Mouse (Mus musculus) testis, adult 2 months (tissue): ENCODE results near the gene H2-D1. TPM values are rescaled to one million over a fixed set of nuclear protein-coding genes. Genes with fewer than 3 reads are reported as not detected.
A peak's percentile ranks its signal among the peaks of the same experiment; 100 is the strongest.

ENCODE experiments used
- H3K27ac ChIP-seq: fragments of 200-500 bp; 2 replicates; pipeline ENCODE4 v1.5.1; 2012; ENCODE audit warnings: low read depth, low read length; ENCODE audit not compliant: control insufficient read depth, insufficient read depth
- H3K27me3 ChIP-seq: fragments of 200-500 bp; 2 replicates; pipeline ENCODE4 v1.6.1; 2012; ENCODE audit warnings: mild to moderate bottlenecking, low read length, moderate library complexity; ENCODE audit not compliant: control insufficient read depth, insufficient read depth
- H3K36me3 ChIP-seq: fragments of 200-500 bp; 2 replicates; pipeline ENCODE4 v1.6.1; 2012; ENCODE audit warnings: mild to moderate bottlenecking, low read length; ENCODE audit not compliant: control insufficient read depth, insufficient read depth
- H3K4me1 ChIP-seq: fragments of 200-500 bp; 2 replicates; pipeline ENCODE4 v1.6.1; 2012; ENCODE audit warnings: low read length; ENCODE audit not compliant: control insufficient read depth, insufficient read depth
- H3K4me3 ChIP-seq: fragments of 200-500 bp; 2 replicates; pipeline ENCODE4 v1.5.1; 2012; ENCODE audit warnings: low read depth, mild to moderate bottlenecking, low read length, moderate library complexity, mixed read lengths; ENCODE audit not compliant: control insufficient read depth
- CTCF ChIP-seq: fragments of 200-500 bp; IDR thresholded peaks from 2 replicates; pipeline ENCODE4 v1.5.1; 2012; ENCODE audit warnings: low read depth, mild to moderate bottlenecking, inconsistent platforms, low read length, moderate library complexity; ENCODE audit not compliant: control insufficient read depth, insufficient read depth, insufficient replicate concordance
- POLR2A ChIP-seq: fragments of 200-500 bp; IDR thresholded peaks from 2 replicates; pipeline ENCODE4 v1.6.1; 2012; ENCODE audit warnings: low read depth, mild to moderate bottlenecking, inconsistent platforms, low read length, moderate library complexity; ENCODE audit not compliant: control insufficient read depth
- polyA plus RNA-seq: library from polyadenylated mRNA; depleted of rRNA; stranded (reverse); fragments of >200 nt; gene quantifications from 2 replicates; pipeline ENCODE4 v1.2.3, GENCODE M21; 2012; rRNA removed

Gene H2-D1
- 29.6 and 31.4 TPM in 2 replicates for polyA plus RNA-seq

GRCm38 (mm10) chr17:35262664-35263522 lies at the start of gene H2-D1:
TSS of gene H2-D1 (plus strand) at chr17:35262730.
- TF ChIP-seq POLR2A (peak; percentile 51; the same call in 1 of the 2 replicates), CTCF (no peak)
- Histone ChIP-seq H3K4me3 (peak within 1 kb of the TSS; percentile 77), H3K36me3 (no peaks in the 10 kb centered on the region), H3K27me3 (no peaks in the 10 kb centered on the region), H3K4me1 (peaks cover 5% of the 10 kb centered on the region), H3K27ac (no peak within 1 kb of the TSS)

- H3K27me3 ChIP-seq = no peaks in the 10 kb centered on the region
- TF ChIP-seq POLR2A = no peak
- no peak for TF ChIP-seq CTCF
- H3K27ac ChIP-seq = no peak overlapping the region
- no peak overlapping the region for H3K4me3 ChIP-seq
- no peaks in the 10 kb centered on the region for H3K4me1 ChIP-seq
- no peaks in the 10 kb centered on the region for H3K36me3 ChIP-seq
Observed at GRCm38 (mm10) chr17:35213071-35213470, 49.5 kb upstream of the H2-D1 start.

GRCm38 (mm10) chr17:35218516-35219193 lies 43.9 kb upstream of the H2-D1 start:
- Histone ChIP-seq H3K36me3 (no peaks in the 10 kb centered on the region), H3K4me1 (peaks cover 10% of the 10 kb centered on the region), H3K27me3 (no peaks in the 10 kb centered on the region), H3K4me3 (no peak overlapping the region), H3K27ac (no peak overlapping the region)
- no peak for TF ChIP-seq CTCF
- TF ChIP-seq POLR2A = no peak

GRCm38 (mm10) chr17:35219601-35220041 lies 42.9 kb upstream of the H2-D1 start:
- no peaks in the 10 kb centered on the region for H3K27me3 ChIP-seq
- TF ChIP-seq CTCF (no peak), POLR2A (no peak)
- no peak overlapping the region for H3K4me3 ChIP-seq
- H3K27ac ChIP-seq = no peak overlapping the region
- peaks cover 10% of the 10 kb centered on the region for H3K4me1 ChIP-seq
- H3K36me3 ChIP-seq = no peaks in the 10 kb centered on the region

- TF ChIP-seq POLR2A (no peak), CTCF (no peak)
- Histone ChIP-seq H3K27ac (no peak within 1 kb of the TSS), H3K36me3 (no peaks in the 10 kb centered on the region)
Observed at GRCm38 (mm10) chr17:35220156-35220952, 42.2 kb upstream of the H2-D1 start, which contains the start of gene Gm16181. TSS of gene Gm16181 (plus strand) at chr17:35220834.

GRCm38 (mm10) chr17:35222299-35222698 lies 40.2 kb upstream of the H2-D1 start:
- Histone ChIP-seq H3K4me3 (no peak overlapping the region), H3K27me3 (no peaks in the 10 kb centered on the region), H3K4me1 (peaks cover 19% of the 10 kb centered on the region), H3K27ac (no peak overlapping the region; the same call in 1 of the 2 replicates), H3K36me3 (no peaks in the 10 kb centered on the region)
- TF ChIP-seq POLR2A = no peak
- no peak for TF ChIP-seq CTCF

More at GRCm38 (mm10) chr17:35220156-35220952, 42.2 kb upstream of the H2-D1 start, which contains the start of gene Gm16181:
- H3K27me3 ChIP-seq = no peaks in the 10 kb centered on the region
- H3K4me1 ChIP-seq = peaks cover 10% of the 10 kb centered on the region
- H3K4me3 ChIP-seq = peak within 1 kb of the TSS; percentile 44

- no peaks in the 10 kb centered on the region for H3K27me3 ChIP-seq
- no peak overlapping the region for H3K4me3 ChIP-seq
- TF ChIP-seq POLR2A (no peak), CTCF (no peak)
- H3K27ac ChIP-seq = no peak overlapping the region
- peaks cover 20% of the 10 kb centered on the region for H3K4me1 ChIP-seq
- no peaks in the 10 kb centered on the region for H3K36me3 ChIP-seq
Observed at GRCm38 (mm10) chr17:35224641-35225040, 37.9 kb upstream of the H2-D1 start.
